Comparison of ENCODE assay signal across 25 mouse cellular contexts in the genomic region with DNA sequence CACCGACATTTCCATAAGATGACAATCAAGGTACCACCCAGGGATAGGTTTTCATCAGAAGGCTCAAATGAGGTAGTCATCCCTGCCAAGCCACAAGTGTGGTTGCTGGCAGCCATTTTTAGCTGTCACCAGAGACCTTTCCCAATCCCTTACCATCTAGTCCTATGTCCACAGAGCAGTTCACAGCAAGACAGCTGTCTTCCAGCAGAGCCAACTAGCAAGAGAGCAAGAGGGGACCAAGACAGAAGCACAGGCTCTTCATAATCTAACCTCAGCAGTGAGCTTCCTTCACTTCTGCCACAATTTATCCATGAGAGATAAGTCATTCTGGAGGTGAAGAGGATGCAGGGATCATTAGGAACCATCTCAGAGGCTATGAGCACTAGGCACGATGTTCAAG.
DNase-seq lines count a peak whose midpoint lies in the region; ATAC-seq and TF ChIP-seq lines count a peak whose summit lies in the region.
"Had no signal": no experiment of that assay in that cellular context is flagged by ENCODE, and none has a peak within 500 bp of the region (broad histone marks: within the 10 kb centered on the region; RNA-seq: fewer than 3 reads in every experiment).

No protein-coding gene starts in this region.

- H3K9me3 ChIP-seq in liver, embryonic 12.5 days (replicated peaks), result no peaks in the 10 kb centered on the region
- no peaks in the 10 kb centered on the region for H3K9me3 ChIP-seq in liver, postnatal 0 days (ENCODE audit: low read length)
- no peaks in the 10 kb centered on the region for H3K9me3 ChIP-seq in MEL (replicated peaks; ENCODE audit: insufficient read depth, low read length)
- H3K9me3 ChIP-seq: embryonic facial prominence, embryonic 15.5 days; forebrain, embryonic 13.5 days; forebrain, embryonic 15.5 days; G1E had no signal

- no peak overlapping the region for H3K9ac ChIP-seq in liver, embryonic 12.5 days
- H3K9ac ChIP-seq in liver, postnatal 0 days (replicated peaks), result no peak overlapping the region
- no peak overlapping the region for H3K9ac ChIP-seq in MEL (ENCODE audit: control insufficient read depth, low read depth, low read length, poor library complexity, severe bottlenecking)
- H3K9ac ChIP-seq: embryonic facial prominence, embryonic 12.5 days; embryonic facial prominence, embryonic 15.5 days; forebrain, embryonic 13.5 days; forebrain, embryonic 15.5 days; forebrain, postnatal 0 days had no signal

- no peak overlapping the region for H3K4me2 ChIP-seq in liver, embryonic 12.5 days
- no peak overlapping the region for H3K4me2 ChIP-seq in liver, postnatal 0 days (ENCODE audit: low read depth, low read length)
- H3K4me2 ChIP-seq: embryonic facial prominence, embryonic 12.5 days; embryonic facial prominence, embryonic 15.5 days; forebrain, embryonic 13.5 days; forebrain, embryonic 15.5 days had no signal

- H3K4me3 ChIP-seq in liver, embryonic 12.5 days, result no peak overlapping the region
- H3K4me3 ChIP-seq in liver, postnatal 0 days (ENCODE audit: low read depth, low read length), result no peak overlapping the region
- H3K4me3 ChIP-seq in MEL (ENCODE audit: control insufficient read depth in 1 of 2, insufficient read depth in 1 of 2, low read depth in 2 of 2, low read length in 2 of 2), result no peak overlapping the region
- H3K4me3 ChIP-seq: embryonic facial prominence, embryonic 12.5 days; embryonic facial prominence, embryonic 15.5 days; forebrain, embryonic 13.5 days; forebrain, embryonic 15.5 days had no signal

- no peaks in the 10 kb centered on the region for H3K27me3 ChIP-seq in liver, embryonic 12.5 days (replicated peaks)
- H3K27me3 ChIP-seq in liver, postnatal 0 days (ENCODE audit: insufficient read depth, low read length), result no peaks in the 10 kb centered on the region
- H3K27me3 ChIP-seq in MEL (ENCODE audit: control insufficient read depth in 1 of 2, insufficient read depth in 2 of 2, low read length in 2 of 2), result no peaks in the 10 kb centered on the region
- H3K27me3 ChIP-seq: CH12.LX; embryonic facial prominence, embryonic 12.5 days; embryonic facial prominence, embryonic 15.5 days; forebrain, embryonic 13.5 days; forebrain, embryonic 15.5 days had no signal

- H3K27ac ChIP-seq in liver, embryonic 12.5 days, result peak overlapping the region; percentile 84
- no peak overlapping the region for H3K27ac ChIP-seq in liver, postnatal 0 days (ENCODE audit: low read depth)
- H3K27ac ChIP-seq in MEL (ENCODE audit: control insufficient read depth, low read depth, low read length), result no peak overlapping the region
- H3K27ac ChIP-seq: embryonic facial prominence, embryonic 12.5 days; embryonic facial prominence, embryonic 15.5 days; forebrain, embryonic 13.5 days; forebrain, embryonic 15.5 days had no signal

- TF ChIP-seq RAD21 in MEL (IDR thresholded peaks at IDR 0.05; ENCODE audit: low read depth, low read length), result no peak

- no peak for DNase-seq in liver, postnatal 0 days
- peak; percentile 20 for DNase-seq in 3T3-L1 (ENCODE audit: low read depth, low spot score)
- peak; percentile 16 for DNase-seq in MEL (ENCODE audit: low read depth, low spot score)
- no peak for DNase-seq in lung, postnatal 10 days
- DNase-seq: adrenal gland, adult 2 months; adrenal gland, postnatal 10 days; adrenal gland, postnatal 25 days; B cell, adult 2 months; cerebellum, adult 11 months; cerebellum, adult 18-20 months; cerebellum, adult 8-10 months; cerebellum, adult 9-11 months; cerebellum, postnatal 14 days; cerebellum, postnatal 36 days; embryo, embryonic 11 days; forebrain, postnatal 0 days had no signal

- H3K79me2 ChIP-seq in MEL (ENCODE audit: control insufficient read depth, insufficient read depth, low read length, poor library complexity), result no peaks in the 10 kb centered on the region

- peaks cover 46% of the 10 kb centered on the region for H3K4me1 ChIP-seq in liver, embryonic 12.5 days
- H3K4me1 ChIP-seq in liver, postnatal 0 days (ENCODE audit: insufficient read depth), result 0 out of 2 replicates have a peak, but pooled peaks cover 3% of the 10 kb centered on the region
- H3K4me1 ChIP-seq in MEL (ENCODE audit: control insufficient read depth in 1 of 2, insufficient read depth in 2 of 2, low read length in 2 of 2), result peaks cover 2 to 13% of the 10 kb centered on the region in 2 experiments; a peak in 2 of 4 replicates
- H3K4me1 ChIP-seq: embryonic facial prominence, embryonic 15.5 days; forebrain, embryonic 13.5 days; forebrain, embryonic 15.5 days had no signal

- no peak for TF ChIP-seq POLR2A in MEL (IDR thresholded peaks at IDR 0.05; ENCODE audit: control insufficient read depth in 1 of 2, insufficient read depth in 1 of 2, low read depth in 1 of 2, low read length in 2 of 2, poor library complexity in 1 of 2)

- no peaks in the 10 kb centered on the region for H3K36me3 ChIP-seq in liver, embryonic 12.5 days
- no peaks in the 10 kb centered on the region for H3K36me3 ChIP-seq in liver, postnatal 0 days (replicated peaks; ENCODE audit: insufficient read depth, low read length)
- H3K36me3 ChIP-seq in MEL (ENCODE audit: control insufficient read depth in 1 of 2, insufficient read depth in 2 of 2, low read length in 2 of 2), result peaks cover 0 to 24% of the 10 kb centered on the region in 2 experiments; a peak in 2 of 4 replicates
- H3K36me3 ChIP-seq: embryonic facial prominence, embryonic 12.5 days; embryonic facial prominence, embryonic 15.5 days; forebrain, embryonic 15.5 days; G1E had no signal

- no peak for TF ChIP-seq CTCF in liver, postnatal 0 days (IDR thresholded peaks at IDR 0.05; ENCODE audit: low read depth)
- TF ChIP-seq CTCF in MEL (IDR thresholded peaks at IDR 0.05 in 2 of 3, conservative IDR thresholded peaks at IDR 0.05 in 1 of 3; ENCODE audit: control insufficient read depth in 1 of 3, insufficient read depth in 1 of 3, low read depth in 2 of 3, low read length in 3 of 3, poor library complexity in 1 of 3, severe bottlenecking in 1 of 3), result no peak

- no peak for TF ChIP-seq EP300 in liver, postnatal 0 days (IDR thresholded peaks at IDR 0.05; ENCODE audit: low read depth)
- no peak for TF ChIP-seq EP300 in MEL (IDR thresholded peaks at IDR 0.05; ENCODE audit: low read depth in 1 of 2, low read length in 2 of 2)

- ATAC-seq in liver, embryonic 12.5 days, result no peak
- no peak for ATAC-seq in liver, postnatal 0 days
- no peak for ATAC-seq in erythroblast, adult 5-6 weeks (replicated peaks; ENCODE audit: low FRiP score, poor library complexity, severe bottlenecking)
- ATAC-seq: CD4-positive, CD25-positive, alpha-beta regulatory T cell, adult 4 months; forebrain, embryonic 13.5 days; forebrain, embryonic 15.5 days; forebrain, postnatal 0 days had no signal

- WGBS in liver, embryonic 12.5 days (ENCODE audit: insufficient replicate concordance), result 65% methylated on average over 2 of the region's 2 CpGs
- WGBS in liver, postnatal 0 days (ENCODE audit: insufficient replicate concordance), result 77% methylated on average over 2 of the region's 2 CpGs

TF ChIP-seq in MEL, 35 proteins besides CTCF, POLR2A, EP300 and RAD21:
- TF ChIP-seq KAT2A (conservative IDR thresholded peaks at IDR 0.05; ENCODE audit: low read depth, low read length) (no peak), RCOR1 (IDR thresholded peaks at IDR 0.05; ENCODE audit: low read depth, low read length) (no peak), POLR2AphosphoS5 (IDR thresholded peaks at IDR 0.05; ENCODE audit: borderline replicate concordance, low read depth, low read length) (no peak)
TF ChIP-seq in MEL: peak in this region for 0.

Comparison
In these comparisons a context has a peak if more than half of its experiments do, and no peak if none do; other contexts are left out.
1. DNase-seq: peak in 3T3-L1 (single experiment) and MEL (single experiment); none in liver, postnatal 0 days (single experiment) and lung, postnatal 10 days (single experiment).